Mouse (Mus musculus) urinary bladder, postnatal 10 days (tissue): Measurements from ENCODE around the gene Mycbp2.

Experiments
- DNase-seq: peaks from one replicate; pipeline ENCODE4 v3.0.0; 2022; ENCODE audit warnings: low spot score

Gene Mycbp2

GRCm38 (mm10) chr14:103346729-103347505 lies at the start of gene Mycbp2:
Gene Mycbp2, minus strand, starts transcription at chr14:103346814.
- DNase-seq = peak; percentile 95

- no peak for DNase-seq
Observed at GRCm38 (mm10) chr14:103392391-103392790, 45.8 kb upstream of the Mycbp2 start.

GRCm38 (mm10) chr14:103387431-103387830 lies 40.8 kb upstream of the Mycbp2 start:
- DNase-seq = no peak

- no peak for DNase-seq
Observed at GRCm38 (mm10) chr14:103386871-103387270, 40.3 kb upstream of the Mycbp2 start.

GRCm38 (mm10) chr14:103385084-103385610 lies 38.5 kb upstream of the Mycbp2 start:
- DNase-seq = no peak

GRCm38 (mm10) chr14:103378703-103379102 lies 32.1 kb upstream of the Mycbp2 start:
- DNase-seq = no peak

- DNase-seq = no peak
Observed at GRCm38 (mm10) chr14:103376765-103377164, 30.2 kb upstream of the Mycbp2 start.

GRCm38 (mm10) chr14:103375523-103375922 lies 28.9 kb upstream of the Mycbp2 start:
- DNase-seq = no peak

- DNase-seq = no peak
Observed at GRCm38 (mm10) chr14:103363199-103363598, 16.6 kb upstream of the Mycbp2 start.

GRCm38 (mm10) chr14:103356066-103356465 lies 9.5 kb upstream of the Mycbp2 start:
- no peak for DNase-seq

GRCm38 (mm10) chr14:103354396-103355352 lies 8.1 kb upstream of the Mycbp2 start:
- DNase-seq = no peak

GRCm38 (mm10) chr14:103345858-103346728 lies 521 bp downstream of the Mycbp2 start:
- no peak for DNase-seq

- no peak for DNase-seq
Observed at GRCm38 (mm10) chr14:103345486-103345857, 1.1 kb downstream of the Mycbp2 start.

GRCm38 (mm10) chr14:103345011-103345410 lies 1.6 kb downstream of the Mycbp2 start:
- no peak for DNase-seq

GRCm38 (mm10) chr14:103343791-103344190 lies 2.8 kb downstream of the Mycbp2 start:
- DNase-seq = no peak

GRCm38 (mm10) chr14:103341385-103342294 lies 5.0 kb downstream of the Mycbp2 start:
- no peak for DNase-seq

- DNase-seq = no peak
Observed at GRCm38 (mm10) chr14:103312926-103313325, 33.7 kb downstream of the Mycbp2 start.

GRCm38 (mm10) chr14:103296227-103296626 lies 50.4 kb downstream of the Mycbp2 start:
- DNase-seq = no peak

GRCm38 (mm10) chr14:103286650-103287049 lies 60.0 kb downstream of the Mycbp2 start:
- no peak for DNase-seq

- DNase-seq = no peak
Observed at GRCm38 (mm10) chr14:103276667-103277066, 69.9 kb downstream of the Mycbp2 start.

- no peak for DNase-seq
Observed at GRCm38 (mm10) chr14:103260437-103260836, 86.2 kb downstream of the Mycbp2 start.
